Mouse (Mus musculus) kidney, postnatal 0 days (tissue): ENCODE measurements around the gene Nav1. TPM values are rescaled to one million over a fixed set of nuclear protein-coding genes. Genes with fewer than 3 reads are reported as not detected.

Experiments used
- ATAC-seq: fragments of 200-750 bp; cut with Nextera tagmentation; replicated peaks from 2 replicates; pipeline ENCODE4 v1.8.0; 2017; ENCODE audit warnings: low read depth, moderate number of reproducible peaks, moderate TSS enrichment, moderate library complexity; ENCODE audit not compliant: low FRiP score
- DNase-seq: peaks from one replicate; pipeline ENCODE4 v3.0.0-alpha.2; 2016; ENCODE audit warnings: low spot score
- H3K27ac ChIP-seq: fragments of 300-500 bp; sonication (generic); 2 replicates; pipeline ENCODE4 v1.5.1; 2014; ENCODE audit warnings: mild to moderate bottlenecking
- H3K27me3 ChIP-seq: fragments of 300-500 bp; sonication (generic); 2 replicates; pipeline ENCODE4 v1.6.1; 2014; ENCODE audit warnings: low read length, mixed read lengths; ENCODE audit not compliant: insufficient read depth
- H3K36me3 ChIP-seq: fragments of 300-500 bp; sonication (generic); 2 replicates; pipeline ENCODE4 v1.6.1; 2014; ENCODE audit warnings: low read length, mixed read lengths; ENCODE audit not compliant: insufficient read depth
- H3K4me1 ChIP-seq: fragments of 300-500 bp; sonication (generic); replicated peaks from 2 replicates; pipeline ENCODE4 v1.6.1; 2014; ENCODE audit warnings: antibody characterized with exemption, low read length, mixed read lengths; ENCODE audit not compliant: insufficient read depth
- H3K4me2 ChIP-seq: fragments of 300-500 bp; sonication (generic); 2 replicates; pipeline ENCODE4 v1.6.1; 2014; ENCODE audit warnings: mild to moderate bottlenecking, low read length, moderate library complexity, mixed read lengths
- H3K4me3 ChIP-seq: fragments of 300-500 bp; sonication (generic); replicated peaks from 2 replicates; pipeline ENCODE4 v1.5.1; 2014; ENCODE audit warnings: low read depth, low read length
- H3K9ac ChIP-seq: fragments of 300-500 bp; sonication (generic); 2 replicates; pipeline ENCODE4 v1.6.1; 2014; ENCODE audit warnings: low read depth, low read length
- H3K9me3 ChIP-seq: fragments of 300-500 bp; sonication (generic); replicated peaks from 2 replicates; pipeline ENCODE4 v1.6.1; 2016; ENCODE audit warnings: low read length, inconsistent platforms, mixed read lengths
- CTCF ChIP-seq: IDR thresholded peaks from 2 replicates; pipeline ENCODE4 v1.5.1; 2016; ENCODE audit warnings: antibody characterized with exemption, low read depth, mild to moderate bottlenecking, moderate library complexity
- WGBS: fragments of 180-500 bp; shearing (Covaris S2); extraction: QIAGEN DNeasy Blood & Tissue Kit; methylation state at CpG from one replicate; pipeline ENCODE4 v1.1.7; 2014; 5-methylcytosine and 5-hydroxymethylcytosine counted together
- polyA plus RNA-seq: library from polyadenylated mRNA; unstranded; fragments of >200 nt; fragmentation: Nextera tagmentation; extraction: Ambion mirVana; gene quantifications from 2 replicates; pipeline ENCODE4 v1.2.1, GENCODE M21; 2015

The Nav1 gene
- polyA plus RNA-seq, 1 experiment from 2014 or later = 9.1 TPM

GRCm38 (mm10) chr1:135443506-135443905, 163.6 kb downstream of the Nav1 start:
- H3K9me3 ChIP-seq = no peaks in the 10 kb centered on the region
- H3K4me2 ChIP-seq = no peak overlapping the region
- H3K36me3 ChIP-seq = peaks cover 22% of the 10 kb centered on the region
- H3K4me3 ChIP-seq = no peak overlapping the region
- H3K4me1 ChIP-seq = no peaks in the 10 kb centered on the region
- no peak for DNase-seq
- no peaks in the 10 kb centered on the region for H3K27me3 ChIP-seq
- no peak overlapping the region for H3K27ac ChIP-seq
- no peak for ATAC-seq
- H3K9ac ChIP-seq = no peak overlapping the region
- no peak for TF ChIP-seq CTCF
- WGBS = 92% methylated on average over 12 of the region's 12 CpGs

- Histone ChIP-seq H3K27ac (no peak overlapping the region), H3K9ac (no peak overlapping the region), H3K9me3 (no peaks in the 10 kb centered on the region), H3K4me2 (no peak overlapping the region), H3K27me3 (no peaks in the 10 kb centered on the region), H3K4me3 (no peak overlapping the region), H3K4me1 (no peaks in the 10 kb centered on the region), H3K36me3 (peaks cover 22% of the 10 kb centered on the region)
- WGBS = 93% methylated on average over 3 of the region's 3 CpGs
- no peak for ATAC-seq
- TF ChIP-seq CTCF = no peak
- no peak for DNase-seq
These were observed 165.2 kb downstream of the Nav1 start for GRCm38 (mm10) chr1:135441861-135442260.

- H3K9me3 ChIP-seq = no peaks in the 10 kb centered on the region
- ATAC-seq (no peak), DNase-seq (no peak)
- H3K9ac ChIP-seq = no peak overlapping the region
- no peak overlapping the region for H3K27ac ChIP-seq
- no peaks in the 10 kb centered on the region for H3K4me1 ChIP-seq
- no peaks in the 10 kb centered on the region for H3K27me3 ChIP-seq
- no peak overlapping the region for H3K4me2 ChIP-seq
- WGBS = 83% methylated on average over 6 of the region's 6 CpGs
- peaks cover 22% of the 10 kb centered on the region for H3K36me3 ChIP-seq
- no peak overlapping the region for H3K4me3 ChIP-seq
- TF ChIP-seq CTCF = no peak
These were observed 166.1 kb downstream of the Nav1 start for GRCm38 (mm10) chr1:135440986-135441385.

GRCm38 (mm10) chr1:135438801-135439200, 168.3 kb downstream of the Nav1 start:
- 94% methylated on average over 6 of the region's 6 CpGs for whole genome bisulfite sequencing
- DNase-seq = no peak
- H3K36me3 ChIP-seq = peaks cover 22% of the 10 kb centered on the region
- no peak overlapping the region for H3K4me2 ChIP-seq
- no peak for ATAC-seq
- H3K4me3 ChIP-seq = no peak overlapping the region
- TF ChIP-seq CTCF = no peak
- no peaks in the 10 kb centered on the region for H3K27me3 ChIP-seq
- no peak overlapping the region for H3K9ac ChIP-seq
- H3K27ac ChIP-seq = no peak overlapping the region
- H3K4me1 ChIP-seq = no peaks in the 10 kb centered on the region
- no peaks in the 10 kb centered on the region for H3K9me3 ChIP-seq

- H3K9me3 ChIP-seq = no peaks in the 10 kb centered on the region
- no peak overlapping the region for H3K4me3 ChIP-seq
- H3K4me1 ChIP-seq = peaks cover 1% of the 10 kb centered on the region; the same call in 1 of the 2 replicates
- TF ChIP-seq CTCF = no peak
- ATAC-seq (no peak), DNase-seq (peak; percentile 24)
- no peak overlapping the region for H3K27ac ChIP-seq
- 10% methylated on average over 2 of the region's 2 CpGs for WGBS
- H3K9ac ChIP-seq = no peak overlapping the region
- no peak overlapping the region for H3K4me2 ChIP-seq
- no peaks in the 10 kb centered on the region for H3K36me3 ChIP-seq
- H3K27me3 ChIP-seq = no peaks in the 10 kb centered on the region
These were observed 171.3 kb downstream of the Nav1 start for GRCm38 (mm10) chr1:135435823-135436222.

GRCm38 (mm10) chr1:135430669-135431017, 176.5 kb downstream of the Nav1 start:
- Histone ChIP-seq H3K27ac (0 out of 2 replicates have a peak overlapping the region, but pooled peaks have one; percentile 81), H3K4me2 (peak overlapping the region; percentile 68), H3K9ac (peak overlapping the region; percentile 91; the same call in 1 of the 2 replicates), H3K36me3 (no peaks in the 10 kb centered on the region), H3K4me1 (peaks cover 7% of the 10 kb centered on the region; the same call in 1 of the 2 replicates), H3K9me3 (no peaks in the 10 kb centered on the region), H3K4me3 (peak overlapping the region; percentile 96), H3K27me3 (no peaks in the 10 kb centered on the region)
- 2% methylated on average over 14 of the region's 14 CpGs for WGBS
- DNase-seq (no peak), ATAC-seq (peak; percentile 48; the same call in 1 of the 2 replicates)
- no peak for TF ChIP-seq CTCF
